Mouse (Mus musculus): ENCODE measurements around the gene Ptprt. TPM values are rescaled to one million over a fixed set of nuclear protein-coding genes. Genes with fewer than 3 reads are reported as not detected.

Ptprt gene
- total RNA-seq, 2 experiments from 2014 or later = 0.08 to 0.33 TPM

DNA sequence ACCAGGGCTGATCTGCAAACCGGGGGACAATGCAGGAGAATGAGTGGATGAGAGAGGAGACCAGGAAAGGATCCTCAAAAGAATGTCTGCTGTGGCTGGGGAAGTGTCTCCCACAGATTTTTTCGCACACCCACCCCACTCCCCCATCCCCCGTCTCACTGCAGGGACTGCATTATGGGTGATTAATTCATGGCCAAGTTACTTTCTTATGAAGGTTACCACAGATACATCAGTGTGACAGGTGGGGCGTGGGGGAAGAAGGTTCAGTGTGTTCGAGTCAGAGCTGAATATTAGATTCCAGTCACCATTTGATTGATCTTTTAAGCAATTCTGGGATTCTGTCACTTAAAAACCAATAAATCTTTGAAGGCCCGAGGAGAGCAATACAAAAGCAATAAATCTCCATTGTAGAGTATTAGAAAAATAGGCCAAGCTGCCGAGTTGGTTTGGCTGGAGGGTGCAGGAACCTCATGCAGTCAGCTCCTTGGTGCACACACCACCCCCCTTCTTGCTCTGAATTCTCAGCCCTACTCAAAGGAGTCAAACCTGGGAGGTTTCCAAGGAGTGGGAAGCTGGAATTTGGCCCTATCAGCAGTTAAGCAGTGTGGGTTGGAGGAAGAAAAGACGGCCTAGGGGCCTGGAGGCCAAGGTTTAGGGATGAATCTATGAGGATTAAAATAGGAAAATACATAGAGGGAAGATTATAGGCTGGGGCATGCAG, 854.5 kb downstream of the Ptprt start:
- intact Hi-C loops (cut with DNase I) = no loop called here
- no peak for DNase-seq

GRCm38 (mm10) chr2:161799946-161800345, 861.0 kb downstream of the Ptprt start:
- no peak for DNase-seq
- intact Hi-C loops (cut with DNase I) = no loop called here

DNA sequence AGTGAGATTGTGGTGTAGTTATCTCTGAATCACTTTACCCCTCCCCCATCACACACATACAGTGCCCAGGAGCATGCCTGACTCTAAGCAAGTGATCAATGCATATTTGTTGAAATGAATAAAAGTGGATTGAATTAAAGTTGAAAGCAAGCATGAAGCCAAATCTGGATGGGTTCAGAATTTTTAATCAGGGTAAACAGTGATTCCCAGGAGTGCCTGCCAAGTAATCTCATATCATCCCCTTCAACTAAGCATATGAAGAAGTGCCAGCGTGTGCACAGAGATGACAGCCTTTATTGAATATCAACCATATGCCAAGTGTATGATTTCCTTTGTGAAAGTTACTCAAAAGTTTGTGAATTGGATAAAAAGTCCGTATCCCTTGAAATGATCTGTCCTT, 893.4 kb downstream of the Ptprt start:
- intact Hi-C loops (cut with DNase I) = no loop called here
- DNase-seq = no peak

DNA sequence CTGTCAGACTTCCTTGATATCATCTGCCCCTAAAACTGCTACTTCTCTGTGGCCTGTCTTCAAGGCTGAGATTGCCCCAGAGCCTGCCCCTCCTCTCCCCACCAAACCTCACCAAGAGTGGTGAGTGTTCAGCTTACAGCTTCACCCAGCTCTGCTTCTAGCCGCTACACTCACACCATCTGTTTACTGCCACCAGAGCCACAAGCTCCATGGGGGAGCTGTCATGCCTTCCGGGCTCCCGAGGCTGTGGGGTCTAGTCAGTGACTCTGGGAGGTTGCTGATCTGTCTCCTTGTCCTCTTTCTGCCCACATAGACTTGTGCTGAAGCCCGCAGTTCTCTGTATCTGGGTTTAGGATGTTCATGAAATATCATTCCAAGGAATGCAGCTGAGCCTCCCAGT, 947.9 kb downstream of the Ptprt start:
- no peak for DNase-seq
- intact Hi-C loops (cut with DNase I) = no loop called here

GRCm38 (mm10) chr2:161709316-161709715, 951.6 kb downstream of the Ptprt start:
- intact Hi-C loops (cut with DNase I) = no loop called here
- DNase-seq = no peak

GRCm38 (mm10) chr2:161706386-161706915, 954.5 kb downstream of the Ptprt start:
- intact Hi-C loops (cut with DNase I) = no loop called here
- no peak for DNase-seq

- DNase-seq = no peak
Observed at GRCm38 (mm10) chr2:161704811-161705210, 956.1 kb downstream of the Ptprt start.

DNA sequence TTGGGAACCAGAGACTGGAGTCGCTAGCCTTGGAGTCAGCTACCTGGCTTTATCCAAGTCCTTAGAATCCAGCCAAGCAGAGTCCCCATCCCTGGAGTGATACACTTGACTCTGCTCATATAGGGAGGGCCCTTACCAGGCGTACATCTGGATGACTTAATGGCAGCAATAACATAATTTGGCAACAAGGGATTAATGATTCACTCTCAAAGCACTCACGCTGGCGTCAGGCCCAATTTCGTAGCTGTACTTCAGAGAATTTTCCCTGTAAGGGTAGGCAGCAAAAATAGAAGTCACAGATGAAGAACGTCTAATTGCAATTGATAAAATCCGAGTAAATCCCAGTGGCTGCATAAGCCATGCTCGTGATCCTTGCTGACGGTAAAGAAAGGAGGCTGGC, 956.5 kb downstream of the Ptprt start:
- intact Hi-C loops (cut with DNase I) = no loop called here
- DNase-seq = peak; percentile 7 to 17

More at GRCm38 (mm10) chr2:161704811-161705210, 956.1 kb downstream of the Ptprt start:
- intact Hi-C loops (cut with DNase I) = no loop called here

DNA sequence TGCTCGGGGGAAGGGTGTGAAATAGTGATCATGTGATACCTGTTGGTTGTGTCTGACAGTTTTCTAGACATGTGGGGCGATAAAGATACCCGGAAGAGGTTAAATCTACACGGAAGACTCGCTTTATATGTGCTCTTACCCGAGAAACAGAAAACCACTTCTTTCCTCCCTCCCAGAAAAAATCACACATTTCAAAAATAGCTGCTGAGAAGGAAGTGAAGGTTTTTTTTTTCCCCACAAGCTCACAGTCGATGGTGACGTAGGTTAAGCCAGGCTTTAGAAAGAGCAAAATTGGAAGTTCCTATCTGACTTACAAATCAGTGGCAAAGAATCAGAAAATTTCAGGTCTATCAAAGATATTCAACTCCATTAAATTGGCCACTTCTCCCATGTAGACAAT, 965.1 kb downstream of the Ptprt start:
- intact Hi-C loops (cut with DNase I) = no loop called here
- DNase-seq = no peak

DNA sequence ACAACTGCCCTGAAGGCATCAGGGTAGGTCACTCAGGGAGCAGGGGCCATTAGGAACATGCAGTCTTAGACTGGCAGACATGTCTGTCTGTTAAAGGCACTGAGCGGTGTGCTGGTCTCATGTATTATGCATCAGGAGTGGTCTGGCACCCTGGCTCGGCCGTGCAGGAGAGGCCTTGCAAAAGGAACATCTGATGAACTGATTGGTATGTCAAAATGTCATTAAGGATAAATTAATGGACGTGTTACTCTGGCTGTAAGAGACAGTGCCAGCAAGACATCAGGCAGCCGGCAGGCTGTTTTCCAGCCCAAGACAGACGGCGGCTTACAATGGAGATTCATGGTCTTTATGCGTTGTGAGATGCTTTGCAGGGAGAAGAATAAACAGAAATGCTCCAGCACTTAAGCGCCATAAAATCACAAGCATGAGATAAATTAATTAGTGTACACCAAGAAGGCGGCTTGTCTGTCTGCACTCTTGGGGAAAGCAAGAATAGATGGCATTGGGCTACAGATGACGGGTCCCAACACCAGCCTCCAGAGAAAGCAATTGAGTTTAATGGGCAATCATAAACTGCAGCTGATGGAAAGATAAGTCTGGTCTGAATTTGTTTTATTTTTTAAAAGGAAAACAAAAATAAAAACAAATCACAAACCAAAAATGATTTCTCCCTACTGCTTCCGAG, 992.5 kb downstream of the Ptprt start:
- intact Hi-C loops (cut with DNase I) = no loop called here
- no peak for DNase-seq

GRCm38 (mm10) chr2:161661912-161662311, 999.0 kb downstream of the Ptprt start:
- DNase-seq = no peak
- intact Hi-C loops (cut with DNase I) = no loop called here

- intact Hi-C loops (cut with DNase I) = no loop called here
- no peak for DNase-seq
Observed at GRCm38 (mm10) chr2:161660827-161661226, 1000.1 kb downstream of the Ptprt start.

DNA sequence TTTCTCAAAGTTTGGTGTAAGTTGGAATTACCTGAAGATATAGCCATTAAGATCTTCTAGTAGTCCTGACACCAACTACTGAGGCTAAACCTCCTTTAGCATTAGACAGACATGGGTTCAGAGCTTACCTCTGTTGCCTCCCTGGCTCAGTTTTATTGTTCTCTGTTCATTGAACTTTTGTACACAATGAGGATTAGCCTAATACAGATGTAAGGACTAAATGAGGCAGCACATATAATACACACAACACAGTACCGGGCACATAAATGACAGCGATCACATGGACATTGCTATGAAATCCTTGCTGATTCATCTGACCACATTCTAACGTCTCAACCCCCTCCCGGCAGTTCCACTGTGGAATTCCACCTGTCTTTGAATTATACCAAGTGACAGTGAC, 1003.9 kb downstream of the Ptprt start:
- no peak for DNase-seq
- intact Hi-C loops (cut with DNase I) = no loop called here

- no peak for DNase-seq
- intact Hi-C loops (cut with DNase I) = no loop called here
Observed at GRCm38 (mm10) chr2:161656632-161657031, 1004.3 kb downstream of the Ptprt start.

GRCm38 (mm10) chr2:161640805-161641204, 1020.1 kb downstream of the Ptprt start:
- intact Hi-C loops (cut with DNase I) = no loop called here

GRCm38 (mm10) chr2:161634084-161634483, 1026.9 kb downstream of the Ptprt start:
- DNase-seq = no peak
- intact Hi-C loops (cut with DNase I) = no loop called here

More at GRCm38 (mm10) chr2:161640805-161641204, 1020.1 kb downstream of the Ptprt start:
- no peak for DNase-seq

GRCm38 (mm10) chr2:161625896-161626295, 1035.1 kb downstream of the Ptprt start:
- intact Hi-C loops (cut with DNase I) = no loop called here
- no peak for DNase-seq

DNA sequence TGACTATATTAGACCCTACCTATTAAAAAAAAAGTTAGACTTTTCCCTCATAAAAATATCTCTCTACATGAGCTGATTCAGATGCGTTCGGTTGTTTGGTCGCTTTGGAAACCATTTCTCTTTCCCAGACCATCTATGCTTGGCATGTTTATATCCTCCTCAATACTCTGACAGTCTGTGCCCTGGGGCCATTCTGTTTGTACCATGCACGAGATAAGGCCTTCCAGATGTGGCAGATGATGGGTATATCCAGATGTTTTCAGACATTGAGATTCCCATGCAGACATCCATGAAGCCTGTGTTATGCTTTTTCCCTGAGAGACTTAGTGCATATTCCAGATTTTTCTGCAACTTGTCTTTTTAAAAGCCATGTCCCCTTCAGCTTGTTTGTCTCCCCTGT, 1052.5 kb downstream of the Ptprt start:
- intact Hi-C loops (cut with DNase I) = no loop called here
- no peak for DNase-seq

- no peak for DNase-seq
- intact Hi-C loops (cut with DNase I) = no loop called here
Observed at GRCm38 (mm10) chr2:161607372-161607771, 1053.6 kb downstream of the Ptprt start.

- intact Hi-C loops (cut with DNase I) = no loop called here
- DNase-seq = no peak
Observed at GRCm38 (mm10) chr2:161600206-161600808, 1060.6 kb downstream of the Ptprt start.

DNA sequence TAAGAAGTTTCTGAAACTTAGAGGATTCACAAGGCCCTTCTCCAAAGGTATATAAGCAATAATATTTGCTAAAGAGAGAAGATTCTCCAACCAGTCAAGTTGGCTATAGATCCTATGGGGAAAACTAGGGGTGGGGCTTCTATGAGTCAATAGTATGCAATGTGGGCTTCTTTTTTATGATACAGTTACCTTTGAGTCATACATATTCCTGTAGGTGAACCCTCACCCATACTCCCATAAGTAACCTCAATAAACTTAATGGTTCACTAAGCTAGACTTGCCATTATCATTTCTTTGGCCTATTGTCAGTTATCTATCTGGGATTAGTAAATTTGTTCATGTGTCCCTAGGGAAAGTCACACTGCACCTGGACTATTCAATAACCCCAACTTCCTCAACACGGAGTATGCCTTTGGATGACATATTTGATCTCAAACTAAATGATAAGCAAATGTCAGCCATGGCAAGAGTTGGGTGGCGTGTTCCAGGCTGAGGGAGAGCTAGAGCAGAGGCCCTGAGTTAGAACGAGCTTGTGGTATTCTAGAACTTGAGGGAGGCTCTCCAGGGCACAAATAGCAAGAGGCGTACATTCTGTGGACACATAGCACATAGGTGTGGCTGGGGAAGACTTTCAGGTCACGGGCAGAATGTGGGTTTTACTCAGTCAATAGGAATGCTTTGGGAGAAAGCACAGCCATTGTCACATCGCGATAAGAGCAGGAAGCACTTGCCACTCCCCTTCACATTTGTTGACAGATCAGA, 1067.4 kb downstream of the Ptprt start:
- DNase-seq = no peak
- intact Hi-C loops (cut with DNase I) = no loop called here

Measured in heart, postnatal 36 days (tissue).